Mouse (Mus musculus): ENCODE measurements around the gene Rnf145.

Gene Rnf145

GRCm38 (mm10) chr11:44509906-44510305, 8.9 kb upstream of the Rnf145 start:
- in situ Hi-C loops (cut with MboI, MseI) = no loop called here

DNA sequence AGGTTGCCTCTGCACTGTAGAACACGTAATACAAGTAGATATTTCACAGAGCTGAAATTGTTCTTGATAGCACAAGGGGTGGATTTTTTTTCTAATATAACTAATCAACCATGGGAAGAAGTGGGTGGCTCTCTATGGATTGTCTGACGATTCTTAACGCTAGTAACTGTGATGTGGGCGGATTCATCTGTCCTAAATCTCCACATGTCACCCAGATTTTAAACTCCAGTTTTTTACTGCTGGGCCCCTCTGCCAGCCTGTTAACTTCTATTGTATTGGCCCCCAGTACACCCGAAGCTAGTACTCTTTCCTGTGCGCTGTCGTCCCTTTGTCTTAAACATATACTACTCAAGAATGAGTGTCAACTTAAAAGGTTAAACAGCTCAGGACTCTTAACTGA, 8.4 kb upstream of the Rnf145 start:
- in situ Hi-C loops (cut with MboI, MseI) = no loop called here

DNA sequence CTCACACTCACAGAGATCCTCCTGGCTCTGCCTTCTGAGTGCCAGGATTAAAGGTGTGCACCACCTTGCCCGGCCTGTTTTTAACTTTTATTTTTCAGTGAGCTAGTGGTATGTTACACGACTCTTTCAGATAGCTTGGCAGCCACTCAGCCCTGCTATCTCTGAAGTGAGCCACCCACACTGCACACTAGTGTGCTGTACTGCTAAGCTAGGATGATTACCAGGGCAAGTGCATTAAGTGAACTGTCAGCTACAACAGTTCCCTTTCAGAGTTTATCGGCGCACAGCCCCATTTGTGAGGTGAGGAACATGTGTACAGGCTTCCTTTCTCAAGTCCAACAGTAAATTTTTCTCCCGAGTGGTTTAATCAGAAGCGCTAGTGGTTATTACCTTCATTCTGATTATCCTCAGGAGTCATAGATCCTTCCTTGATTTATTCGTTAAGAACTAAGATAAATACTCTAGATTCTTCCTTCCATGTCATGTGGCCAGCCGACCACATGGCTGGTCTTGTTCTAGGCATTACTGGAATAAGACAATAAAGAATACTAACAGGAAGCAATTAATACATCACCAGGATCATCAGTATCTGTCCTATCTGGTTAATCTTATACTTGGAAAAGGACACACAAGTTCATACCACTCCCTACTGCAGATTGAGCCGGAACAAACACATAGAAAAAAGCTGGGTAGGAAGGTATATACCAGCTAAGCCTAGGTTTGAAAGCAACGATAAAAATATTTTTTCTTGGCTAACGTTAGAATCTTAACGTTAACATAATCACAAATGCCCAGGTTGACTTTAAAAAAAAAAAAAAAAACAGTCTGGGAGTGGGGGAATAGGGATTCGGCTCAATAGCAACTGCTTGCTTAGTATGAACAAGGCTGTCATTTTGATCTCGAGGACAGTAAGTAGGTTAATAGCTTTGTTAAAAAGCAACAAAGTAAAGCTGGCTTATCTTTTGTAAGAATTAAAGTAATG, 6.4 kb upstream of the Rnf145 start:
- in situ Hi-C loops (cut with MboI, MseI) = no loop called here

DNA sequence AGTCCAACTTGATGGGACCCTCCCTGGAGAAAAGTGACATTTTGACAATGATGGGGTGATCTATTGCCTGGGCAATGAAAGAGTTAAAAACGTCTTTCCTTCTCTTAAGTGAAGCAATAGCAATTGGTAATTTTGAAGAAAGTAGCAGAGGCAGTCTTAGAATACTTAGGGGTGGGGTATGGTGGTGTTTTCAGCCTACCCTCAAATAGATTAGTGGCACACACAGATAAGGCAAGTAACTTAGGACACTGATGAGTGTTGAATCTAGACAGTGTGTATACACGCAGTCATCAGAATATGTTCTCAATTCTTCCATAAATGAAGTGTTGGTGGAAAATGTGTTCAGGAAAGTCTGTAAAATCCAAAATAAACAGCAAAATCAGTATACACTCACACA, 5.7 kb upstream of the Rnf145 start:
- in situ Hi-C loops (cut with MboI, MseI) = no loop called here

- in situ Hi-C loops (cut with MboI, MseI) = loop anchor here (5.0 kb wide), 1 partner anchor 37 kb away; no protein-coding TSS in a partner anchor
Observed at GRCm38 (mm10) chr11:44514666-44515065, 4.1 kb upstream of the Rnf145 start.

DNA sequence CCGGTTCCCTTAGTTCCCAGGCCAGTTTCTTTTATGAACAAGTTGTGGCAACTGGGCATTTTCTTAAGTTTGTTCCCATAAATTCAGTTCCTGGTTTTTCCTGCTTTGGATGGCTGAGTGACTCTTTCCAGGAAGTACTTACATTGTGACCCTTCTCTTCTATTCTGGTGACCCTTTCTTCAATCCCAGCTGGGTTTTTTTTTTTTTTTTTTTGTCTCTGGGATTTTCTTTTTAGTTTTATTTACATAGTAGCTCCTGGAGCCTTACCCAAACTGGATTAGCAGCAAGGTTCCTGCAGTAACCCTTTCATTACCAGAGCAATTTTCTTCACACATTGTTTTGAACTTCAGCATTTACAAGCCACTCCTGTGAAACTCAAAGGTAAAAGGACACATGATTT, 2.4 kb upstream of the Rnf145 start:
- in situ Hi-C loops (cut with MboI, MseI) = loop anchor here (5.0 kb wide), 1 partner anchor 39 kb away; no protein-coding TSS in a partner anchor

DNA sequence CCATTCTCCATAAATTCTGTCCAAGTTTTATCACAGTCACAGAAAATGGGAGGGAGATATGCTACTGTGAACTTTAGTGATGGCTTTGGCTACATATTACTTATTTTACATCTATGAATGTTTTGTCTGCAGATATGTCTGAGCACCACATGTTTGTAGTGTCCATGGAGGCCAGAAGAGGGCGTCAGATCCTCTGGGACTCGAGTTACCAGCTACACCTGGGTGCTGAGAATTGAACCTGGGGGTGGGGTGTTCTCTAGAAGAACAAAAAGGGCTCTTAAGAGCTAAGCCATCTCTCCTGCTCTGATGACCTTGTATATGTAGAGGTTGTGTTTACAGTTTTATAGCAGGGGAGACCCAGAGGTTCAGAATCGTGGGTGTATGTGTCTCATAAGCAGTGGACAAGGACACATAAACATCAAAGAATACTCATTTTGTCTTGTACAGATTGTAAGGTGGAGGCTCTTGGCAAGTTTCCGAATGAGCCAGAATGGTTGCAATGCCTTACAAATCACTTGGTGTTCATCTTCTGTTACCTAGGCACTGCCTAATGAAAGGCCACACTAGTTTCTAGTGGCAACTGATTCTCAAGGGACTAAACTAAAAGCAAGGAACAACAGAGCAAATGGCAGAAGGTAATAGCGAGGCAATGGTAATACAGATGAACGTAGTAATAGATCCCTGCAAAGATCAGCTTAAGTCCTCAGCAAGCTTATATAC, 1.0 kb upstream of the Rnf145 start:
- in situ Hi-C loops (cut with MboI, MseI) = loop anchor here (5.0 kb wide), 1 partner anchor 40 kb away; no protein-coding TSS in a partner anchor

GRCm38 (mm10) chr11:44519096-44519949, 559 bp downstream of the Rnf145 start:
- in situ Hi-C loops (cut with MboI, MseI) = loop anchor here (5.0 kb wide), 1 partner anchor 42 kb away; no protein-coding TSS in a partner anchor

DNA sequence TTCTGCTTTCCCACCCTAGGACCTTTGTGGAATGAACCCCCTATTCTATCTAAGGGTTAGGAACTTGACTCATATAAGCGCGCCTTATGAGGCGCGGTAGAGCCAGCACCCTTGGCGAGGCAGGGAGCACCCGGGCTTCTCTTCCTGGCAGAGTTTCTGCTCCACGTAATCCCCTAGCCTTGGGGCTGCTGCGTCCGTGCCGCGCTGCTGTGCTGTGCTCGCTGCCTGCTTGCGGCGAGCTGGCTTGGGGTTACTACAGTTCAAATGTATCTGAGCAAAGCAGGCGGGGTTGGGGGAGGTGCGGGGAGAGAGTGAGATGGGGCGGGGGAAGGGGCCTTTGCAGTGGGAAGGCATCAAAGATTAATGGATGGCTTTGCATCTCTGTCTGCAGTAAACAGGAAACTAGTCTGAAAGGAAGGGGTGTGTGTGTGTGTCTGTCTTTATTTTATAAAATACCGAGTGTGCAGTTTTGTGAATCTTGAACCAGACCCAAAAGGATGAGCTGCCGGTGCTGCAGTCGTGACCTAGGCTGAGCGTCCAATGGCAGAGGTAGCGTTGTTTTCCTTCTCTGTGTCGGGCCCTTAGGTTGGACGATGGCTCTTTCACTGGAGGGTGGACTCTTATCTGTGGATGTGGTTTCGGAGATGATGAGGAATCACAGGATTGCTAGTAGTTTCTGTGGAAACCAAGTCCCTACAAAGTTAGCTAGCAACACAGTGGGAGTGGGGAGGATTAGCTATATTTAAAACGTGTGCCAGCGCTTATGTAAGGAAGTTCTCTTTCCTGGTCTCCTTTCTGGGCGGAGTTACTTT, 1.4 kb downstream of the Rnf145 start:
- in situ Hi-C loops (cut with MboI, MseI) = loop anchor here (5.0 kb wide), 1 partner anchor 43 kb away; no protein-coding TSS in a partner anchor

- in situ Hi-C loops (cut with MboI, MseI) = no loop called here
Observed at GRCm38 (mm10) chr11:44522594-44522993, 3.8 kb downstream of the Rnf145 start.

- in situ Hi-C loops (cut with MboI, MseI) = loop anchor here (25.0 kb wide), 1 partner anchor 1562 kb away; no protein-coding TSS in a partner anchor
Observed at GRCm38 (mm10) chr11:44525765-44526164, 7.0 kb downstream of the Rnf145 start.

DNA sequence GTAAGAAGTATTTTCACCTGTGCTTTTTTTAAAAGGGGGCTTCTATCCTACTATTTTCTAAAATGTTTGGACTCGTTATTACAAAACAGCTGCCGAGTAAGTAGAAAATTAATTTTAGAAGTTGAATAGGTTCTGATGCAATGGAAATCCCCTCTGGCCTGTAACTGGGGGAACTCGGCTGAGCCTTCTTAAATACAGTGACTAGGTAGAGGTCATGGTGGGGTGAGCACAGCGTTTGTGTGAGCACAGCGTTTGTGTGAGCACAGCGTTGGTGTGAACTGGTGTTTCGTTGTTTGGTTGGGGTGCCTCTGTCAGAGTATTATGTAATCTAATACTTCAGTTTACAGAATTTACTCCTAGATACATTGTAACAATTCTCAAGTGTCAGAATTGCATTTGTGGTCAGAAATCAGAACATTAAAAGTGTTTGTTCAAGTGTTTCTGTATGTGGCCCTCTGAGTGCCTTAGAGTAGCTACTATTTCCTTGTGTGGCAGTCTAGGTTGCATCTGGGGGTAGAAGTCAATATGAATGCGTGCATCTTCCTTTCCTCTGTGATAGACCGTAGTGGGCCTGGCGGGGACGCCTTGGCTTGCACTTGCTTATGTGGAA, 8.0 kb downstream of the Rnf145 start:
- in situ Hi-C loops (cut with MboI, MseI) = loop anchor here (25.0 kb wide), 1 partner anchor 1561 kb away; no protein-coding TSS in a partner anchor

GRCm38 (mm10) chr11:44528560-44529199, 9.9 kb downstream of the Rnf145 start:
- in situ Hi-C loops (cut with MboI, MseI) = loop anchor here (25.0 kb wide), 1 partner anchor 1559 kb away; no protein-coding TSS in a partner anchor

DNA sequence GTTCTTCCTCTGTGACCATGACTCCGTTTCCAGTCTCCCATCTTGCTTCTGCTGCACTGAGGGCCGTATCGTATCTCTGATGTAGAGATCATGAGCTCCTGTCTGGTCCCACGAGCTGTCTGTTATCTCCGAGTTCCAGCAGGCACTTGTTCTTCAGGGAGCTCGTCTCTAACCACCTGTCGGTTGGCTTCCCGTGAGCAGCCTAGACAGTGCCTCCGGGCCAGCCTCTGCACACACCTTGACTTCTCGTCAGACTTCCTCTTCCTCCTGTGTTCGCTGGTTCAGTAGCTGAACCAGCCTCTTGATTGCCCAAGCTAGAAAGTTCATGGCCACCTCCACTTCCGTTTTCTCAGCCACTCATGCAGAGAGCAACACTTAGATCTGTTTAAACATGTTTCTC, 10.4 kb downstream of the Rnf145 start:
- in situ Hi-C loops (cut with MboI, MseI) = loop anchor here (25.0 kb wide), 1 partner anchor 1558 kb away; no protein-coding TSS in a partner anchor

DNA sequence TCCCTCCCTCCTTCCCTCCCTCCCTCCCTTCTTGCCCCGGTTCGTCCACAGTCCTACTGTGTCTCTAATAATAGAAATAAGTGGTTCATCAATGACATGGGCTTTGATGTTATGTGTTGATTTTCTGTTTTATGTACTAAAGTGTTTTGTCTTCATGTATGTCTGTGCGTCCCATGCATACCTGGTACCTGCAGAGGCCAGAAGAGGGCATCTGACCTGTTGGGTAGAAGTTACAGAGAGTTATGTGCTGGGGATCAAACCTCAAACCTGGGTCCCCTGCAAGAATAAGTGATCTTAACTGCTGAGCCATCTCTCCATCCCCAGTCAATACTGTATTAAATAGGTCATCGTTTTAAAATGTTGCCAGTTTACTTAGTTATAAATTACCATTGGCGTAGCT, 11.0 kb downstream of the Rnf145 start:
- in situ Hi-C loops (cut with MboI, MseI) = loop anchor here (25.0 kb wide), 1 partner anchor 1558 kb away; no protein-coding TSS in a partner anchor

DNA sequence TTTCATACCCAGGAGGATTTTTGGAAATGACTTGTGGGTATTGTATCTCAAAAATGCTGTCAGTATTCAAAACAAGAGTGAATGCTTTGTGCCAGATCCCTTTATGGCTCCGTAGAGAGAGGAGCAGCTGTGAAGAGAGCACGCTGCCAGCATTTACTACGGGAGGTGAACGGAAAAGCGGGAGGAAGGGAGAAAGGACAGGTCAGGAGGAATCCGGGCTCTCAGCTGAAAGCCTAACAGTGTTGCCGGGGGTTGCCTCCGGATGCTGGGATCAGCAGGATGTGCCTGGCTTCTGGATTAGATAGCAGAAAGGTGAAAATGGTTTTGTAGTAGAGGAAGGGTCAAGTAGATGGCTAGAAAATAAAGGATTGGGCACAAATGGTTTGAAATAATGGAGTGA, 11.6 kb downstream of the Rnf145 start:
- in situ Hi-C loops (cut with MboI, MseI) = loop anchor here (25.0 kb wide), 1 partner anchor 1557 kb away; no protein-coding TSS in a partner anchor

DNA sequence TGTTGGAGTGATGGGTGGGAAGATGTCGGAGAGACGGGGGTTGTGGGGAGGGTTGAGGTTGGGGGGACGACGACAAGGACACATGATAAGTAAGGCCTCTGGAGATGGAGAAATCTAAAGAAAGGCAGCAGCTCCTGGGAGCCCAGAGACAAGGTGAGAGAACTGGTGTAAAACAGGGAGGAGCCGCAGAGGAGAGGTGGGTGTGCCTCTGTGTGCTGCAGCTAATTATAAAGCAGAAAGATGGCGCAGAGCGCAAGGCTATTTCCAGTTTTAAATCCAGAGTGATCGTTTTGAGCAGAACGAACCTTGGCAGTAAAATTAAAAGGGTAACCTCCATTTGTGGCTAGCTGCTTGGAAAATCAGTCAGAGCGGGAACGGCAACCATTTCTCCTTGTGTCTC, 12.1 kb downstream of the Rnf145 start:
- in situ Hi-C loops (cut with MboI, MseI) = loop anchor here (25.0 kb wide), 1 partner anchor 1556 kb away; no protein-coding TSS in a partner anchor

- in situ Hi-C loops (cut with MboI, MseI) = loop anchor here (25.0 kb wide), 1 partner anchor 1556 kb away; no protein-coding TSS in a partner anchor
Observed at GRCm38 (mm10) chr11:44531617-44532016, 12.9 kb downstream of the Rnf145 start.

All from regulatory T cell (primary cell).